Mouse (Mus musculus) intestine, postnatal 0 days (tissue): Measurements from ENCODE around the gene Amph. TPM values are rescaled to one million over a fixed set of nuclear protein-coding genes. Genes with fewer than 3 reads are reported as not detected.

Experiments used
- ATAC-seq: fragments of 200-750 bp; cut with Nextera tagmentation; 2 replicates; pipeline ENCODE4 v1.8.0; 2017; ENCODE audit warnings: mild to moderate bottlenecking, moderate TSS enrichment, moderate library complexity
- H3K27ac ChIP-seq: fragments of 300-500 bp; sonication (generic); 2 replicates; pipeline ENCODE4 v1.5.1; 2014; ENCODE audit warnings: mild to moderate bottlenecking, low read depth, low read length, moderate library complexity
- H3K27me3 ChIP-seq: fragments of 300-500 bp; sonication (generic); replicated peaks from 2 replicates; pipeline ENCODE4 v1.6.1; 2014; ENCODE audit warnings: low read length, mixed read lengths; ENCODE audit not compliant: control insufficient read depth, insufficient read depth
- H3K36me3 ChIP-seq: fragments of 300-500 bp; sonication (generic); 2 replicates; pipeline ENCODE4 v1.6.1; 2014; ENCODE audit warnings: mild to moderate bottlenecking, moderate library complexity; ENCODE audit not compliant: control insufficient read depth, insufficient read depth
- H3K4me1 ChIP-seq: fragments of 300-500 bp; sonication (generic); replicated peaks from 2 replicates; pipeline ENCODE4 v1.6.1; 2014; ENCODE audit warnings: antibody characterized with exemption, low read length, mixed read lengths; ENCODE audit not compliant: control insufficient read depth, insufficient read depth
- H3K4me2 ChIP-seq: fragments of 300-500 bp; sonication (generic); replicated peaks from 2 replicates; pipeline ENCODE4 v1.6.1; 2014; ENCODE audit warnings: low read depth, mild to moderate bottlenecking, moderate library complexity
- H3K4me3 ChIP-seq: fragments of 300-500 bp; sonication (generic); 2 replicates; pipeline ENCODE4 v1.5.1; 2014; ENCODE audit warnings: low read depth, low read length
- H3K9ac ChIP-seq: fragments of 300-500 bp; sonication (generic); 2 replicates; pipeline ENCODE4 v1.6.1; 2014; ENCODE audit warnings: mild to moderate bottlenecking, low read depth, low read length
- H3K9me3 ChIP-seq: fragments of 300-500 bp; sonication (generic); 2 replicates; pipeline ENCODE4 v1.6.1; 2016; ENCODE audit warnings: mixed run types; ENCODE audit not compliant: control insufficient read depth
- CTCF ChIP-seq: sonication (generic); IDR thresholded peaks from 2 replicates; pipeline ENCODE4 v1.5.1; 2016; ENCODE audit warnings: low read depth, mild to moderate bottlenecking, control low read depth, antibody characterized with exemption, moderate library complexity
- WGBS: fragments of 180-500 bp; shearing (Covaris S2); extraction: QIAGEN DNeasy Blood & Tissue Kit; methylation state at CpG from one replicate; pipeline ENCODE4 v1.1.7; 2014; 5-methylcytosine and 5-hydroxymethylcytosine counted together
- polyA plus RNA-seq: library from polyadenylated mRNA; unstranded; fragments of >200 nt; fragmentation: Nextera tagmentation; extraction: Ambion mirVana; gene quantifications from 2 replicates; pipeline ENCODE4 v1.2.1, GENCODE M21; 2015

Gene Amph
- polyA plus RNA-seq, 1 experiment from 2014 or later, result 1.5 TPM

DNA sequence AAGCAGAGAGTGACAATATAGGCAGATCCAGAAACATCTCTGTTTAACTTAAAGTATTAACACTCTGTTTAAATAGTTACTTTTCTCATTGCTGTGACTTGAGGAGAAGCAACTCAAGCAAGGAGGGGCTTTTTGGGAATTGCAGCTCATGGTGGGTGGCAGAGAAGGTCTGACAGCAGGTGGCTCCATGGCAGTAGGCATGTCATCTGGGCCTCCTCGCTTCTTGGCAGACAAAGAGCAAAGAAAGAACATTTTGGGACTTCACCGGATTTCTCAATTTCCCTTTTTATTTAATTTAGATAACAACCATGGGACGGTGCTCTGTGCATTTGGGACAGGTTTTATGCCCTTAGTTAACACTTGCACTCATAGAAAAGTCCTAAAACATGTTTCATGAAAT is 195.8 kb downstream of the Amph start:
- Histone ChIP-seq H3K27me3 (no peaks in the 10 kb centered on the region), H3K36me3 (no peaks in the 10 kb centered on the region), H3K4me2 (no peak overlapping the region), H3K4me1 (no peaks in the 10 kb centered on the region), H3K9ac (no peak overlapping the region), H3K27ac (no peak overlapping the region), H3K9me3 (no peaks in the 10 kb centered on the region), H3K4me3 (no peak overlapping the region)
- WGBS, result 77% methylated on average over 3 of the region's 3 CpGs
- no peak for ATAC-seq
- no peak for TF ChIP-seq CTCF

DNA sequence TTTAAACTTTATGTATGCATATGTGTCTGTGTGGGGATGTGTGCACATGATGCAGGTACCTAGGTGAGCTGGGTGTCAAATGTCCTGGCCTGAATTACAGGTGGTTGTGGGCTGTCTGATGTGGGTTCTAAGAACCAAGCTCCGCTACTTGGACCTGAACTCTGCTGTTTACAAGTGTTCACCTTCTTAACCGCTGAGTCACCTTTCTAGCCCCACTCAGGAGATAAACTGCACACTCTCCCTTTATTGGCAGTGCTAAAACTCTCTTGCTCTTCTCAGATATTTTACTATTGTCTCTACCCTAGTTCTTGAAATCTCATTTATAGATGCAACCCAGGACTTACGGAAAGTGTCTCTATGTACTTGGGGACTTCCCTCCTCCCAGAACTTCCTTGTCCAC is 199.5 kb downstream of the Amph start:
- H3K36me3 ChIP-seq, result no peaks in the 10 kb centered on the region
- H3K27me3 ChIP-seq, result no peaks in the 10 kb centered on the region
- no peak for TF ChIP-seq CTCF
- H3K4me3 ChIP-seq, result no peak overlapping the region
- no peak overlapping the region for H3K27ac ChIP-seq
- no peak for ATAC-seq
- WGBS, result 83% methylated on average over 3 of the region's 3 CpGs
- no peaks in the 10 kb centered on the region for H3K9me3 ChIP-seq
- no peaks in the 10 kb centered on the region for H3K4me1 ChIP-seq
- H3K4me2 ChIP-seq, result no peak overlapping the region
- no peak overlapping the region for H3K9ac ChIP-seq

DNA sequence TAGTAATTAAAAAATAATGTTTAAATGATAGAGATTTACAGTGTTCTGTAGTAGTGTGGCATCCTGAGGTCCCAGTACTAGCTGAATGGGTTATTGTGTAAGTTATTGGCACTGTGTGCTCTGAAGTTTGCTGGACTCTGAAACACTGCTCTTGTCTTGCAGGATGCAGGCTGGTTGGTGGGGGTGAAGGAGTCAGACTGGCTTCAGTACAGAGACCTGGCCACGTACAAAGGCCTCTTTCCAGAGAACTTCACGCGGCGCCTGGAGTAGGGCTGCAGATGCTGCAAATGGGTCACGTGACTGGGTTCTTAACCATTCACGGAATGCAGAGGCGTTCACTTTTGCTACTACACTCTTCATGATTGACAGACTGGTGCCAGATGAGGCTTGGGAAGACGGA is 201.6 kb downstream of the Amph start:
- H3K27ac ChIP-seq, result no peak overlapping the region
- no peaks in the 10 kb centered on the region for H3K36me3 ChIP-seq
- TF ChIP-seq CTCF, result no peak
- H3K9ac ChIP-seq, result no peak overlapping the region
- H3K9me3 ChIP-seq, result no peaks in the 10 kb centered on the region
- H3K4me3 ChIP-seq, result no peak overlapping the region
- no peaks in the 10 kb centered on the region for H3K4me1 ChIP-seq
- ATAC-seq, result no peak
- no peak overlapping the region for H3K4me2 ChIP-seq
- H3K27me3 ChIP-seq, result no peaks in the 10 kb centered on the region
- 80% methylated on average over 8 of the region's 8 CpGs for WGBS

DNA sequence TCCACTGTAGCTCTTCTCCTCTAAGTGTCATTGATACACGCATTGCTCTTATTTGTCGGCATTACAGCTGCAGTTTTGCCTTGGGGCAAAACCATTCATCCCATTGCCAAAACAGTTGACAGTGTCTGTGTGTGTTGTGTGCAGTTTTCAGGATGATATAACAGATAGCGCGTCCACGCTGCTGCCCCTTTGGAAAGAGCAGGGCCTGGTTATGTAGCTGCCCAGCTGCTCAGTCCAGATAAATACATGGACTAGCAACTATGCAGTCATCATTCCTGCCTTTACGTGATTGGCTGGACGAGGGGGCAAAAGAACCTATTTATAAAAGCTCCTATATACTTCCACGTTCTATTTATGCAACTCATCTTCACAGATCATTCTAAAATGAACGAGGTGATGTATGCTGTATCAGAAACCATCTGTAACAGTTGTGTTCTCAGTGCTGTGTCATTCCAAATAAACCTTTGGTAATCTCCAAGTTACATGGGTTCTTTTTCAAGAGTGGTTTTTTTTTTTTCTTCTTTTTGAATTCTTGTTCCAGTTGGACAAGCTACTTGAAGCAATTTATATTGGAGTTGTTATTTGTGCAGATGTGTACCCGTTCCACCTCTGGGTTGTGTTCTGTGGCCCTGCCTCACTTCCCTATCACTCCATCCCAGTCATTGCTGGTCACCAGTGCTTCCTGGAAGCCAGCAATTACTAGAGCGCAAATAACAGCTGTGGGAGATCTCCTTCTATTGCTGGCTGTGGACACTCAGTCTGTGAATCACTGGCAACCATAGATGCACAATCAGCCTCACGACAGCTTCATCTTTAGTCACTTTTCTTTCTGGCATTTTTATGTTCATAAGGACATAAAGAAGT is 202.7 kb downstream of the Amph start:
- WGBS, result 85% methylated on average over 12 of the region's 12 CpGs
- Histone ChIP-seq H3K27ac (no peak overlapping the region), H3K9me3 (no peaks in the 10 kb centered on the region), H3K4me2 (no peak overlapping the region), H3K4me3 (no peak overlapping the region), H3K36me3 (no peaks in the 10 kb centered on the region), H3K27me3 (no peaks in the 10 kb centered on the region), H3K4me1 (no peaks in the 10 kb centered on the region), H3K9ac (no peak overlapping the region)
- TF ChIP-seq CTCF, result no peak
- ATAC-seq, result no peak

DNA sequence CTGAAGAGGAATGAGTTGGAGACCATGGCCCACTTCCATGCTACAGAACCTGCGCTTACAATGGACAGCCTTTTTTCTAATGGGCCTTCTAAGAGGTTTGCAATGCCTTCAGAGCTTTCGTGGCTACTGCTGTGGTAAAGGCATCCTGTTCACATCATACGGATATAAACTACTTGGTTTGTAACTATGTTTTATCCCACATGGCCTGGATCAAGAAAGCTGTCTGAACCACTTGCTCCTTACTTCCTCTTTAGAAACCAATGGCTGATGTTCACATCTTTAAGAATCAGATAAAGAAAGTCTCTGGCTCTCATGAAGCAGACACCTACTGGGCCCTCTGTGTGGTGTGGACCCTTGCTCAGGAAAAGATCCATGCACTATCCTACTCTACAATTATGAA is 204.1 kb downstream of the Amph start:
- no peak overlapping the region for H3K27ac ChIP-seq
- no peak for TF ChIP-seq CTCF
- H3K36me3 ChIP-seq, result no peaks in the 10 kb centered on the region
- H3K4me1 ChIP-seq, result no peaks in the 10 kb centered on the region
- WGBS, result 91% methylated on average over 3 of the region's 3 CpGs
- no peak overlapping the region for H3K4me2 ChIP-seq
- no peak for ATAC-seq
- H3K9me3 ChIP-seq, result no peaks in the 10 kb centered on the region
- H3K4me3 ChIP-seq, result no peak overlapping the region
- H3K9ac ChIP-seq, result no peak overlapping the region
- H3K27me3 ChIP-seq, result no peaks in the 10 kb centered on the region

DNA sequence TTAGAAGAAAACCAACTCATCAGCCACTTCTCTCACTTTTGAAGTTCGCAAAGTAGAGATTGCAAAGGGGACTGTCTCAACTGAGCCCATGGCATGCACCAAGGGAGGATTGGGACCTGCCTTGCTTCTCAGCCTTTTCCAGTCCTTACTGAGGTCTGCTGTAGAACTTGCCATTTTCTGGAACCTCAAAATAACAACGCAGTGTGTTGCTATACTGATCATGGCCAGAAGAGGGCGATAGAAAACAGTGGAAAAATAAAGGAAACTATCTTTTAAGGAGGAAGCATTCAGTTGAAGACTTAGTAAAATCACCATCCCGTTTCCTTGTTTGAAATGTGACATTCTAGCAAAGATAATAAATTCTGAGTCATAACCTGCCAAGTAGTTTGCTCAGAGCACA is 210.5 kb downstream of the Amph start:
- WGBS, result 27% methylated on average over 4 of the region's 4 CpGs
- peak; percentile 83 for TF ChIP-seq CTCF
- Histone ChIP-seq H3K27ac (no peak overlapping the region), H3K27me3 (no peaks in the 10 kb centered on the region), H3K4me2 (no peak overlapping the region), H3K4me3 (no peak overlapping the region), H3K9ac (no peak overlapping the region), H3K4me1 (no peaks in the 10 kb centered on the region), H3K36me3 (no peaks in the 10 kb centered on the region), H3K9me3 (no peaks in the 10 kb centered on the region)
- ATAC-seq, result no peak
